Mouse (Mus musculus): Measurements from ENCODE around the gene Sgk2. TPM values are rescaled to one million over a fixed set of nuclear protein-coding genes. Genes with fewer than 3 reads are reported as not detected.

Sgk2 gene
- polyA plus RNA-seq, 1 experiment from 2014 or later: not detected

Other genes with a start within 250 kb of the Sgk2 start
- gene Srsf6, start 55.8 kb upstream of the Sgk2 start, polyA plus RNA-seq (2014; fragmentation: Nextera tagmentation; extraction: Ambion mirVana): 193 and 202 TPM in 2 replicates
- 0.30 and 0.36 TPM in 2 replicates for gene L3mbtl1, start 43.9 kb upstream of the Sgk2 start, polyA plus RNA-seq (2014; fragmentation: Nextera tagmentation; extraction: Ambion mirVana)
- 50.7 and 53.5 TPM in 2 replicates for gene Ift52, start 30.0 kb downstream of the Sgk2 start, polyA plus RNA-seq (2014; fragmentation: Nextera tagmentation; extraction: Ambion mirVana)
- 20.1 and 22.4 TPM in 2 replicates for gene Mybl2, start 67.4 kb downstream of the Sgk2 start, polyA plus RNA-seq (2014; fragmentation: Nextera tagmentation; extraction: Ambion mirVana)
- gene Gtsf1l, start 100.5 kb downstream of the Sgk2 start, polyA plus RNA-seq (2014; fragmentation: Nextera tagmentation; extraction: Ambion mirVana): not detected in 2 replicates
- 5.6 and 7.1 TPM in 2 replicates for gene Tox2, start 215.8 kb downstream of the Sgk2 start, polyA plus RNA-seq (2014; fragmentation: Nextera tagmentation; extraction: Ambion mirVana)

Measured in stomach, embryonic 14.5 days (tissue).